Mouse (Mus musculus) CH12.LX (cell line): ENCODE results near the gene Tmco1. TPM values are rescaled to one million over a fixed set of nuclear protein-coding genes. Genes with fewer than 3 reads are reported as not detected.
"Not testable (repeated sequence)": the region's sequence is repeated elsewhere in the genome, so short reads cannot be mapped to it uniquely, and the experiment has no call there.

Source experiments
- DNase-seq: peaks from one replicate; pipeline ENCODE4 v3.0.0-alpha.2; 2013; ENCODE audit errors: extremely low read depth
- H3K27ac ChIP-seq: 2 replicates; pipeline ENCODE4 v1.5.1; 2012; ENCODE audit warnings: low read depth, mild to moderate bottlenecking, control low read depth, moderate library complexity; ENCODE audit not compliant: insufficient read depth
- H3K27me3 ChIP-seq: replicated peaks from 2 replicates; pipeline ENCODE3; 2012; ENCODE audit warnings: inconsistent platforms
- H3K36me3 ChIP-seq, 2 experiments: replicated peaks in 1 of 2; 2 replicates each; pipeline versions ENCODE3 to v1.6.1; 2012; ENCODE audit warnings: inconsistent platforms in 1 of 2, low read length in 1 of 2, mild to moderate bottlenecking in 1 of 2, mixed read lengths in 1 of 2, moderate library complexity in 1 of 2; ENCODE audit not compliant: control insufficient read depth in 1 of 2, insufficient read depth in 1 of 2
- H3K4me1 ChIP-seq, 2 experiments: 2 replicates each; pipeline ENCODE4 v1.6.1; 2012; ENCODE audit warnings: inconsistent platforms in 1 of 2, moderate library complexity in 1 of 2; ENCODE audit not compliant: insufficient read depth in 2 of 2, control insufficient read depth in 1 of 2
- H3K4me2 ChIP-seq: 2 replicates; pipeline ENCODE4 v1.6.1; 2012; ENCODE audit warnings: low read depth, mild to moderate bottlenecking, control low read depth; ENCODE audit not compliant: poor library complexity, insufficient read depth, severe bottlenecking
- H3K4me3 ChIP-seq, 3 experiments: fragments of 150-350 bp in 1 of 3; sonication (generic) in 1 of 3; replicated peaks in 1 of 3; 2 replicates each; pipeline versions ENCODE3 to v1.5.1; 2011 to 2012; ENCODE audit warnings: low read depth in 2 of 3, low read length in 2 of 3, mild to moderate bottlenecking in 2 of 3, moderate library complexity in 2 of 3, control low read depth in 1 of 3, improper control_type of control experiment in 1 of 3, inconsistent platforms in 1 of 3, mixed read lengths in 1 of 3; ENCODE audit not compliant: poor library complexity in 1 of 3
- H3K79me2 ChIP-seq: replicated peaks from 2 replicates; pipeline ENCODE4 v1.6.1; 2012; ENCODE audit warnings: mild to moderate bottlenecking, moderate library complexity; ENCODE audit not compliant: control insufficient read depth, poor library complexity, insufficient read depth, severe bottlenecking; ENCODE audit errors: extremely low read depth
- H3K9ac ChIP-seq: 2 replicates; pipeline ENCODE4 v1.6.1; 2012; ENCODE audit warnings: low read depth, mild to moderate bottlenecking, control low read depth, moderate library complexity; ENCODE audit not compliant: insufficient read depth
- H3K9me3 ChIP-seq: replicated peaks from 2 replicates; pipeline ENCODE3; 2012; ENCODE audit warnings: low read length, inconsistent platforms, mixed read lengths
- CHD2 ChIP-seq: IDR thresholded peaks from 2 replicates; pipeline ENCODE4 v1.6.1; 2011; ENCODE audit warnings: low read length, improper control_type of control experiment
- CTCF ChIP-seq, 2 experiments: IDR thresholded peaks in 1 of 2; conservative IDR thresholded peaks in 1 of 2; 2 replicates each; pipeline ENCODE4 v1.5.1; 2011 to 2012; ENCODE audit warnings: low read depth in 2 of 2, low read length in 2 of 2, improper control_type of control experiment in 1 of 2, inconsistent platforms in 1 of 2, mild to moderate bottlenecking in 1 of 2, moderate library complexity in 1 of 2
- E2F4 ChIP-seq: IDR thresholded peaks from 2 replicates; pipeline ENCODE4 v1.6.1; 2011; ENCODE audit warnings: low read depth, low read length, improper control_type of control experiment; ENCODE audit not compliant: insufficient replicate concordance
- ELF1 ChIP-seq: IDR thresholded peaks from 2 replicates; pipeline ENCODE4 v1.6.1; 2014; ENCODE audit warnings: low read depth, mild to moderate bottlenecking, inconsistent platforms, low read length, improper control_type of control experiment
- ETS1 ChIP-seq: conservative IDR thresholded peaks from 2 replicates; pipeline ENCODE4 v1.6.1; 2012; ENCODE audit warnings: low read depth, mild to moderate bottlenecking, inconsistent platforms, low read length, improper control_type of control experiment, moderate library complexity
- GABPA ChIP-seq: IDR thresholded peaks from 2 replicates; pipeline ENCODE4 v1.6.1; 2012; ENCODE audit warnings: low read depth, low read length, improper control_type of control experiment, inconsistent platforms; ENCODE audit not compliant: insufficient replicate concordance
- HCFC1 ChIP-seq: IDR thresholded peaks from 2 replicates; pipeline ENCODE4 v1.6.1; 2012; ENCODE audit warnings: low read depth, mild to moderate bottlenecking, inconsistent platforms, low read length, improper control_type of control experiment
- MXI1 ChIP-seq: IDR thresholded peaks from 2 replicates; pipeline ENCODE4 v1.6.1; 2011; ENCODE audit warnings: mild to moderate bottlenecking, low read depth, low read length, improper control_type of control experiment
- NRF1 ChIP-seq: IDR thresholded peaks from 2 replicates; pipeline ENCODE4 v1.6.1; 2014; ENCODE audit warnings: low read depth, mild to moderate bottlenecking, inconsistent platforms, low read length, improper control_type of control experiment, moderate library complexity
- POLR2A ChIP-seq: IDR thresholded peaks from 2 replicates; pipeline ENCODE4 v1.6.1; 2011; ENCODE audit warnings: low read depth, mild to moderate bottlenecking, improper control_type of control experiment, low read length
- POLR2AphosphoS2 ChIP-seq: IDR thresholded peaks from 2 replicates; pipeline ENCODE4 v1.6.1; 2011; ENCODE audit warnings: low read depth, low read length, improper control_type of control experiment
- RCOR1 ChIP-seq: conservative IDR thresholded peaks from 2 replicates; pipeline ENCODE4 v1.6.1; 2012; ENCODE audit warnings: low read depth, mild to moderate bottlenecking, inconsistent platforms, low read length, improper control_type of control experiment
- SIN3A ChIP-seq: IDR thresholded peaks from 2 replicates; pipeline ENCODE4 v1.6.1; 2012; ENCODE audit warnings: low read length, improper control_type of control experiment, inconsistent platforms
- SMC3 ChIP-seq: IDR thresholded peaks from 2 replicates; pipeline ENCODE4 v1.6.1; 2011; ENCODE audit warnings: low read depth, low read length, improper control_type of control experiment
- TBP ChIP-seq: conservative IDR thresholded peaks from 2 replicates; pipeline ENCODE4 v1.6.1; 2011; ENCODE audit warnings: low read depth, low read length, improper control_type of control experiment
- TCF12 ChIP-seq: IDR thresholded peaks from 2 replicates; pipeline ENCODE4 v1.6.1; 2014; ENCODE audit warnings: low read depth, mild to moderate bottlenecking, inconsistent platforms, low read length, improper control_type of control experiment
- UBTF ChIP-seq: IDR thresholded peaks from 2 replicates; pipeline ENCODE4 v1.6.1; 2012; ENCODE audit warnings: low read depth, mild to moderate bottlenecking, inconsistent platforms, low read length, improper control_type of control experiment, moderate library complexity
- ZKSCAN1 ChIP-seq: IDR thresholded peaks from 2 replicates; pipeline ENCODE4 v1.6.1; 2012; ENCODE audit warnings: low read depth, inconsistent platforms, low read length, improper control_type of control experiment, borderline replicate concordance
- ZMIZ1 ChIP-seq: IDR thresholded peaks from 2 replicates; pipeline ENCODE4 v1.6.1; 2012; ENCODE audit warnings: low read depth, mild to moderate bottlenecking, inconsistent platforms, low read length, improper control_type of control experiment
- dilution Hi-C: fragments of 300-500 bp; cut with MboI; formaldehyde crosslinking; loops from 2 replicates; pipeline ENCODE4 v1.14.3; 2020; ENCODE audit warnings: low sequenced_read_pairs; ENCODE audit not compliant: extremely low pct_unique_long_range_greater_than_20kb, extremely low pct_ligation_motif_present
- in situ Hi-C: fragments of 300-500 bp; cut with MboI; formaldehyde crosslinking; loops from 3 replicates; pipeline ENCODE4 v1.14.3; 2019; ENCODE audit warnings: low sequenced_read_pairs, low pct_ligation_motif_present, low pct_unique_long_range_greater_than_20kb, mixed read lengths
- polyA plus RNA-seq: library from polyadenylated mRNA; unstranded; fragments of >175 nt; gene quantifications from 2 replicates; pipeline ENCODE4 v1.2.1, GENCODE M21; 2012; ENCODE audit warnings: low read depth; ENCODE audit not compliant: insufficient read length
- total RNA-seq, 2 experiments: library from RNA; depleted of rRNA; stranded (reverse); fragments of 300-350 nt in 1 of 2; fragments of >200 nt in 1 of 2; gene quantifications; 2 replicates each; pipeline ENCODE4 v1.2.3; 2012 to 2014

Gene Tmco1
- total and polyA plus RNA-seq, 3 experiments, result 80.6 to 153 (median 127) TPM

DNA sequence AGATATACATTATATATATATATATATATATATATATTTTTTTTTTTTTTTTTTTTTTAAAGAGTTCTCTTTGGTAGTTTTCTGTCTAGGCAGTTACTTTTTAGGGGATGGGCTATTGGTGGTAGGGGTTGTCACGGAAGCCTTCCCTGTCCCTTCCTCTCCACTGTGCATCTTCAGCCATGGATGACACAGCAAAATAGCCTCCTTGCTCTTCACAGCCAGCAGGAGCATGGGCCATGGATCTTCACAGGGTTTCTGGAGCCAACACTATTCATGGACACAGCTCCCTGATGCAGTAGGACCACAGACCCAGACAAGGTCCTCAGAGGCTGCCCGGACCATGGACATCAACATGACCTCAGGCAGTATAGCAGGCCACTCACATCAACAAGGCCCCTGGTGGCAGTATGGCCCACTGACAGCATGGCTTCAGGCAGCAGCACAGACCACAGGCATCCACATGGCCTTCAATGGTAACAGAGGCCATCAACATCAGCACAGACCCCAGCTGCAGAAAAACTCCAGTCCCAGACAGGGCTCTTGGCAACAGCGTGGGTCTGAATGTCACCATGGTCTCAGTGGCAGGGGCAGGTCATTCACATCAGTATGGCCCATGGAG lies 32.8 kb downstream of the Tmco1 start:
- Histone ChIP-seq H3K27ac (no peak overlapping the region), H3K79me2 (no peaks in the 10 kb centered on the region), H3K36me3 (peaks cover 0 to 3% of the 10 kb centered on the region in 2 experiments), H3K9ac (no peak overlapping the region), H3K4me2 (no peak overlapping the region), H3K9me3 (no peaks in the 10 kb centered on the region), H3K27me3 (no peaks in the 10 kb centered on the region), H3K4me1 (peaks cover 8 to 21% of the 10 kb centered on the region in 2 experiments), H3K4me3 (no peak overlapping the region)
- dilution Hi-C loops, result no loop called here
- no peak for DNase-seq
- in situ Hi-C loops, result no loop called here
- no peak for TF ChIP-seq POLR2A

GRCm38 (mm10) chr1:167342831-167343230 lies 34.7 kb downstream of the Tmco1 start:
- no peaks in the 10 kb centered on the region for H3K79me2 ChIP-seq
- no peaks in the 10 kb centered on the region for H3K27me3 ChIP-seq
- peaks cover 3 to 5% of the 10 kb centered on the region in 2 experiments; a peak in 3 of 4 replicates for H3K4me1 ChIP-seq
- H3K36me3 ChIP-seq, result no peaks in the 10 kb centered on the region
- DNase-seq, result no peak
- TF ChIP-seq CHD2 (no peak), MXI1 (no peak), RCOR1 (no peak), E2F4 (no peak), SIN3A (no peak), CTCF (conservative IDR thresholded peaks at IDR 0.05 in 1 of 2, IDR thresholded peaks at IDR 0.05 in 1 of 2; ENCODE audit: low read depth in 2 of 2, low read length in 2 of 2) (no peak), HCFC1 (no peak), UBTF (no peak), ELF1 (no peak), GABPA (no peak), TBP (no peak), SMC3 (no peak), ETS1 (no peak), TCF12 (no peak), POLR2AphosphoS2 (no peak), NRF1 (no peak), ZMIZ1 (no peak), ZKSCAN1 (no peak)
- H3K9ac ChIP-seq, result no peak overlapping the region
- H3K27ac ChIP-seq, result no peak overlapping the region
- dilution Hi-C loops, result no loop called here
- H3K4me3 ChIP-seq, result no peak overlapping the region
- no peak overlapping the region for H3K4me2 ChIP-seq
- H3K9me3 ChIP-seq, result no peaks in the 10 kb centered on the region
- in situ Hi-C loops, result no loop called here

DNA sequence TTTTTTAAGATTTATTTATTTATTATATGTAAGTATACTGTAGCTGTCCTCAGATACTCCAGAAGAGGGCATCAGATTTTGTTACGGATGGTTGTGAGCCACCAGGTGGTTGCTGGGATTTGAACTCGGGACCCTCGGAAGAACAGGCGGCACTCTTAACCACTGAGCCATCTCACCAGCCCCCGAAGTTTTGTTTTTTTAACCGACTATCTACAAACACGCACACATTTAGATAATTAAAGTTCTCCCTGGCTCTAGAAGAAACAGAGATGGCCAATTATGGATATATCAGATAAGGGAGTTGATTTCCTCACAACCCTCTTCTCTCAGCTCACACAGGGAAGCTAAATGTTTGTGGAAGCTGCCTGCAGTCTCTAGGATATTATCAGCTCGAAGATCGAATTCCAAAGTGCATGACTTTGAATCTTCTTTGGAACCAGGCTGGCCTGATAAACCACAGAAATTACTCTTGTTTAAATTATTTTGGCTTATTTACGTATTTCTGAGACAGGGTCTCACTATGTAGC lies 37.9 kb downstream of the Tmco1 start:
- H3K4me1 ChIP-seq, dilution Hi-C loops, H3K36me3 ChIP-seq, H3K27ac ChIP-seq, DNase-seq, H3K9me3 ChIP-seq, H3K4me3 ChIP-seq, H3K27me3 ChIP-seq, H3K4me2 ChIP-seq, in situ Hi-C loops, H3K79me2 ChIP-seq, H3K9ac ChIP-seq: not testable (repeated sequence)
